Mouse (Mus musculus): ENCODE measurements around the gene Ripor2.
"Not testable (repeated sequence)": the region's sequence is repeated elsewhere in the genome, so short reads cannot be mapped to it uniquely, and the experiment has no call there.

Ripor2 gene

DNA sequence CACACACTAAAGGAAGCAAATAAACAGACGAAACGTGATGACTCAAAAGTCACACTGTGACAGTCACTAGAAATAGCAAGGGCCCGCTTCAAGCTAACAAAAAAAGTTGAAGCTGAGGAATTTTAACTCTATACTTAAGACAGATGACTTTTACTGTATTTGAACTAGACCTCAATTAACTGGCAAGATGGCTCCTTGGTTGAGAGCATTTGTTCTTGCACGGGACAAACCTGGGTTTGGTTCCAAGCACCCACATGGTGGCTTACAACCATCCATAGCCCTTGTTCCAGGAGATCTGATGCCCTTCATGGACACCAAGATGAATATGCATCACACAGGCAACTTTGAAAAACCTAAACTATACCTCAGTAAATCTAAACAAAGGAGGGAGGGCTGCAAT, 180.3 kb downstream of the Ripor2 start:
- DNase-seq (ENCODE audit: low spot score), result no peak

DNA sequence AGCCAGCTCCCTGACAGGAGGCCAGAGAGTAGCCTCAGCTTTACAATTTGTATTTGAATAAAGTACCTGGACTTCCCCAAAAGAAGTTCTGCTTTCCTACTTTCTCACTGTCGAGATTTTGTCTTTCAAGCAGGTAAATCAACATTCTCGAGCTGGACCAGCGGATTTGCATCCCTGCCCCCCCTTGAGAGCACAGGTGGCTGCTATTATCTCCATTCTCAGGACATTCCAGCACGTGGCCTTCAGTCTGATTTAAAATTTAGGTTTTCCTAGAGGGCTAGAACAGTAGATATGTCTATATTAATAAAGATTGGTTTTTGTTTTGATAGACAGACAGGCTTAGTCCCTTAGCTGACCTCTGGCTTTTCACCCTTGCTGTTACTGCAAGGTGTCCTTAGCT, 185.8 kb downstream of the Ripor2 start:
- not testable (repeated sequence) for DNase-seq (ENCODE audit: low spot score)

DNA sequence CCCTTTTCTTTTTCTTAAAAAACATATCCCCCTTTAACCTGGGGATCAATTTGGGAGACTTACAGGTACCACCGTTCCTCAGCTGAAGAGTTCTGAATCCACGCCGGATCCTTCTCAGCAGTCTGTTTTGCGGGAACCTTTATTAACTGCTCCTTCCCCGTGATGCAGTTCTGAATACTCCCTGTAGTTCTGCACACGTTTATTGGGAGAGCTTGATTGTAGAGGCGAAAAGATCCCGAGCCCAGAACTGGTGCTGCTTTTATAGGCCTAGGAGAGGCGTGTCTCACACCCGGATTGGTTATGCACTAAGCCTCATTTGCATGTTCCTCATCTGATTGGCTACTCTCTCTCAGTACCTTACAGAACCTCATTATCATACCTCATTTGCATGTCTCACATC, 189.5 kb downstream of the Ripor2 start:
- DNase-seq (ENCODE audit: low spot score), result not testable (repeated sequence)

DNA sequence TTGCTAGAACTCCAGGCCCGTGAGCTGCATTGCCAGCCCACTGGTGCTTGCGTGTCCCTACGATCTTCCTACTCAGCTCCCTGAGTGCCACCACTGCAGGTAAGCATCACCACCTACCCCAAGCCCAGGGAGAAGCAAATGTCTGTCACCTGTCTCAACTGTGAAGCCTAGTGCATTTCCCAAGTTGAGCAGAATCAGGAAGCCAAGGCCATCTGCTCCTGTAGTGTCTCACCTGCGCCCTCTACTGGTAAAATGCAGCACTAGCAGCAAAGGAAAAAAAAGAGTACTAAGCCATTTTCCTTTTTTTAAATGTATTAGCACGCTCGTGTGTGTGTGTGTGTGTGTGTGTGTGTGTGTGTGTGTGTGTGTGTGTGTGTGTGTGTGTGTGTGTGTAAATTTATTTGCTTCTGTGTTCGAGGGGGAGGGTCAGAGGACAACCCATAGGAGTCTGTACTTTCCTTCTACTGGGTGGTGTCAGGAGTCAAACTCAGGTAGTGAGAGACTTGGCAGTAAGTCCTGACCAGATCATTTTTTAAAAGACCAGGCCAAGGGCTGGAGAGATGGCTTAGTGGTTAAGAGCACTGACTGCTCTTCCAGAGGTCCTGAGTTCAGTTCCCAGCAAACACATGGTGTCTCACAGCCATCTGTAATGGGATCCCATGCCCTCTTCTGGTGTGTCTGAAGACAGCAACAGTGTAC, 194.3 kb downstream of the Ripor2 start:
- DNase-seq (ENCODE audit: low spot score), result peak; percentile 67

DNA sequence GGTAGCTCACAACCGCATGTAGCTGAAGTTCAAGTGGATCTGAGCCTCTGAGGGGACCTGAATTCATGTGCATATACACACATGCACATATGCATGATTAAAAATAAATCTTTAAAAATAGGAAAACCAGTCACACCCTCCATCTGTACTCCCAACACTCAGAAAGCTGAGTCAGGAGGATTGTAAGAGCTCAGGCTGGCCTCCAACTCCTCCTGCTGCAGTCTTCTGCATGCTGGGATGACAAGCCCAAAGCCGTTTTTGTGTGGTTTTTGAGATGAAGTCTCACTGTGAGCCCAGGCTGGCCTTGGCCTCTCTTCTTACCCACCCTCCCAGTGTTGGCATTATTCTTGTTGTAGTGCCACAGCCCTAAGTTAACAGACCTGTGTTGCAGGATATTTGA, 196.0 kb downstream of the Ripor2 start:
- DNase-seq (ENCODE audit: low spot score), result no peak

DNA sequence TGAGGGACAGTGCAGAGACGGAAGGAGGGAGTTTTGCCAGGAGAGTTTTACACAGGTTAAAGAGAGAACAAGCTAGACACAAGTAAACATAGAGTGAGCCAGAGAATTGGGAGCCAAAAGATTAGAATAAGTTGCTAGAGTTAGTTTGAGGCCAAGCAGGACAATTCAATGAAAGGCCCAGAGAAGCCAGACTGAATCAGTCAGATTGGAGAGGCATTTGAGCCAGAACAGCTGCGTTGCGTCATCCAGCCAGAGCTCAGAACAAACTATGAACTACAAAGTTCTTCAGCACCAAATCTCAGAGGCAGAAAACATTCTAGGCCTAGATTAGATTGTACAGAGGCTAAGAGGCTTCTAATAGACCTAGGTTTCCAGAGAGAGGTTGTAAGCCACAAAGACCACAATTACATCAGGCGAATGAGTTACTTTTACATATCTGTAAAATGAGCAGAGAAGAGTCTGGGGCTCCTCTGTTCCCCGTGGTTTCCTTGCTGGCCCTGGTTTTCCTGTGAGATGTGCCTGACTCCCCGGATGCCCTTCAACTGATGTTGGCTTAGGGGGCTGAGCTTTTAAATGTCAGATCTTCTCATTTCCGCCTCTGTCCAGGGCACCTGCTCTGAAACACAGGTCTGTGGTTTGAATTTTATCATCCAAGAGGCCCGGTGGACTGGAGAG, 196.9 kb downstream of the Ripor2 start:
- DNase-seq (ENCODE audit: low spot score), result peak; percentile 56

DNA sequence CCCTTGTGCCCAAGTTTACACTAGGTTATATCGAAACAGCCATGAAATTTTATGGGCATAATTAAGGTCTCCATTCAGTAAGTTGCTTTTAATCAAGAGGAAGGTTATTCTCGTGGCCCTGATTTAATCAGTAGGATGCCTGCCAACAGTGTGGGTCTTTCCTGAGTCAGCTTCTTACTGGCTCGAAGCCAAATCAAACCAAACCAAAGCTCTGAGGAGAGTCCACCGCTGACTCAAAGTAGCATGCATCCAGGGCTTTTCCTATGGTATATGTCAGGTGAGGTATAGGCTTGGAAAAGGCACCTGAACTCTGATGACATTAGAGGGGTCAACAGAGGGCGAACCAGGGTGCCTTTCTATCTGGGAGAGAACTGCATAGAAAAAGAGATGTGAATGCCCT, 199.9 kb downstream of the Ripor2 start:
- no peak for DNase-seq (ENCODE audit: low spot score)
